Mouse (Mus musculus): Measurements from ENCODE around the gene Tsks.

Tsks gene

GRCm38 (mm10) chr7:44983085-44983484 lies 40.1 kb downstream of the Tsks start:
- DNase-seq, result peak; percentile 94

GRCm38 (mm10) chr7:44983944-44984832 lies 41.2 kb downstream of the Tsks start:
- DNase-seq, result no peak

GRCm38 (mm10) chr7:44984833-44985164 lies 41.8 kb downstream of the Tsks start:
- DNase-seq, result no peak

- DNase-seq, result peak; percentile 92
Measured at GRCm38 (mm10) chr7:44985595-44986191, 42.7 kb downstream of the Tsks start.

- peak; percentile 99 for DNase-seq
Measured at GRCm38 (mm10) chr7:44986192-44986878, 43.3 kb downstream of the Tsks start, which contains the start of gene Prmt1. Gene Prmt1, minus strand, starts transcription at chr7:44986568.

- no peak for DNase-seq
Measured at GRCm38 (mm10) chr7:44986879-44987718, 44.1 kb downstream of the Tsks start.

- DNase-seq, result no peak
Measured at GRCm38 (mm10) chr7:44996672-44997071, 53.7 kb downstream of the Tsks start.

- DNase-seq, result peak; percentile 99
Measured at GRCm38 (mm10) chr7:44997231-44997939, 54.4 kb downstream of the Tsks start, which contains the start of gene Irf3. Gene Irf3, plus strand, starts transcription at chr7:44997648.

GRCm38 (mm10) chr7:44997940-44998428 lies 55.0 kb downstream of the Tsks start:
- DNase-seq, result no peak

GRCm38 (mm10) chr7:44998501-44998955 lies 55.5 kb downstream of the Tsks start, which contains the start of gene Bcl2l12:
Gene Bcl2l12, minus strand, starts transcription at chr7:44998712.
- DNase-seq, result peak; percentile 78

GRCm38 (mm10) chr7:44999753-45000152 lies 56.7 kb downstream of the Tsks start:
- DNase-seq, result peak; percentile 72

- DNase-seq, result no peak
Measured at GRCm38 (mm10) chr7:45000539-45001114, 57.6 kb downstream of the Tsks start.

GRCm38 (mm10) chr7:45002440-45002839 lies 59.4 kb downstream of the Tsks start:
- DNase-seq, result no peak

- no peak for DNase-seq
Measured at GRCm38 (mm10) chr7:45004546-45004945, 61.5 kb downstream of the Tsks start.

- no peak for DNase-seq
Measured at GRCm38 (mm10) chr7:45005321-45005992, 62.5 kb downstream of the Tsks start.

- no peak for DNase-seq
Measured at GRCm38 (mm10) chr7:45006503-45006902, 63.5 kb downstream of the Tsks start.

GRCm38 (mm10) chr7:45007141-45007540 lies 64.1 kb downstream of the Tsks start:
- DNase-seq, result no peak

All from lung, postnatal 10 days (tissue).